In genomic region chr1:190165511-190165910, GRCm38 (mm10) we compare ENCODE assay signal across 29 mouse cellular contexts. TPM values are rescaled to one million over a fixed set of nuclear protein-coding genes. Genes with fewer than 3 reads are reported as not detected.
DNase-seq lines count a peak whose midpoint lies in the region; ATAC-seq and TF ChIP-seq lines count a peak whose summit lies in the region.
"Had no signal": no experiment of that assay in that cellular context is flagged by ENCODE, and none has a peak within 500 bp of the region (broad histone marks: within the 10 kb centered on the region; RNA-seq: fewer than 3 reads in every experiment).

No protein-coding gene starts in this region.

- H3K9me3 ChIP-seq in heart, embryonic 13.5 days = no peaks in the 10 kb centered on the region
- no peaks in the 10 kb centered on the region for H3K9me3 ChIP-seq in midbrain, embryonic 12.5 days
- no peaks in the 10 kb centered on the region for H3K9me3 ChIP-seq in midbrain, embryonic 11.5 days (ENCODE audit: control insufficient read depth, low read length)
- H3K9me3 ChIP-seq: embryonic facial prominence, embryonic 15.5 days; heart, embryonic 15.5 days; limb, embryonic 10.5 days; liver, embryonic 15.5 days; lung, embryonic 15.5 days had no signal

- no peak for TF ChIP-seq POLR2A in brain, embryonic 14.5 days (IDR thresholded peaks at IDR 0.05; ENCODE audit: borderline replicate concordance, extremely low read depth, insufficient read depth, insufficient read length, poor library complexity, severe bottlenecking)

- H3K9ac ChIP-seq in heart, embryonic 13.5 days = no peak overlapping the region
- no peak overlapping the region for H3K9ac ChIP-seq in midbrain, embryonic 12.5 days (replicated peaks)
- no peak overlapping the region for H3K9ac ChIP-seq in midbrain, embryonic 11.5 days (ENCODE audit: low read length)
- H3K9ac ChIP-seq: embryonic facial prominence, embryonic 15.5 days; heart, embryonic 15.5 days; liver, embryonic 15.5 days; lung, embryonic 15.5 days had no signal

- H3K36me3 ChIP-seq in heart, embryonic 13.5 days = peaks cover 14% of the 10 kb centered on the region
- peaks cover 10% of the 10 kb centered on the region for H3K36me3 ChIP-seq in midbrain, embryonic 12.5 days
- 0 out of 2 replicates have a peak, but pooled peaks cover under 1% of the 10 kb centered on the region for H3K36me3 ChIP-seq in midbrain, embryonic 11.5 days (ENCODE audit: control insufficient read depth, insufficient read depth, low read length)
- H3K36me3 ChIP-seq: embryonic facial prominence, embryonic 15.5 days; limb, embryonic 10.5 days; lung, embryonic 15.5 days had no signal

- H3K27ac ChIP-seq in heart, embryonic 13.5 days (replicated peaks) = no peak overlapping the region
- H3K27ac ChIP-seq in midbrain, embryonic 12.5 days (replicated peaks) = no peak overlapping the region
- no peak overlapping the region for H3K27ac ChIP-seq in midbrain, embryonic 11.5 days (ENCODE audit: low read depth, low read length)
- H3K27ac ChIP-seq: embryonic facial prominence, embryonic 15.5 days; heart, adult 2 months; heart, embryonic 15.5 days; limb, embryonic 10.5 days; liver, embryonic 15.5 days; lung, embryonic 15.5 days had no signal

- WGBS in heart, embryonic 13.5 days = 55% methylated on average over 4 of the region's 4 CpGs
- WGBS in midbrain, embryonic 12.5 days = 13% methylated on average over 4 of the region's 4 CpGs
- 15% methylated on average over 4 of the region's 4 CpGs for WGBS in midbrain, embryonic 11.5 days

- H3K27me3 ChIP-seq in heart, embryonic 13.5 days (replicated peaks) = 0 out of 2 replicates have a peak, but pooled peaks cover 7% of the 10 kb centered on the region
- peaks cover 13% of the 10 kb centered on the region for H3K27me3 ChIP-seq in midbrain, embryonic 12.5 days
- no peaks in the 10 kb centered on the region; the same call in 1 of the 2 replicates for H3K27me3 ChIP-seq in midbrain, embryonic 11.5 days (ENCODE audit: control insufficient read depth, insufficient read depth, low read length)

- DNase-seq in embryo, embryonic 10 days (ENCODE audit: low spot score) = peak; percentile 35
- no peak for DNase-seq in embryo, embryonic 9.5 days (ENCODE audit: extremely low spot score)
- no peak for DNase-seq in heart, adult 9 months (ENCODE audit: low spot score in 2 of 2)
- no peak for DNase-seq in midbrain, embryonic 11.5 days (ENCODE audit: low spot score, missing footprints)
- DNase-seq in brain, embryonic 14.5 days (ENCODE audit: low read depth) = peak; percentile 67
- DNase-seq in layer of hippocampus, postnatal 36 days = no peak
- DNase-seq: adrenal gland, postnatal 14 days; cerebellum, adult 9-10 months; gastrocnemius, postnatal 25 days; heart, postnatal 4 days; kidney, adult 18-20 months; kidney, postnatal 4 days; layer of hippocampus, adult 9-11 months; liver; lung, postnatal 4 days; right cerebral cortex, postnatal 25 days; spleen, adult 18-20 months had no signal

- no peak for TF ChIP-seq CTCF in brain, embryonic 14.5 days (IDR thresholded peaks at IDR 0.05; ENCODE audit: borderline replicate concordance, extremely low read depth, insufficient read depth, insufficient read length)

- peaks cover 57% of the 10 kb centered on the region for H3K4me1 ChIP-seq in heart, embryonic 13.5 days
- H3K4me1 ChIP-seq in midbrain, embryonic 12.5 days = peaks cover 25% of the 10 kb centered on the region
- H3K4me1 ChIP-seq in midbrain, embryonic 11.5 days (ENCODE audit: control insufficient read depth, insufficient read depth, low read length) = peaks cover 11% of the 10 kb centered on the region
- H3K4me1 ChIP-seq: liver, embryonic 15.5 days had no signal

- ATAC-seq in heart, embryonic 13.5 days (ENCODE audit: extremely low read depth, insufficient number of reproducible peaks, low FRiP score, low TSS enrichment) = no peak
- no peak for ATAC-seq in midbrain, embryonic 12.5 days (ENCODE audit: low FRiP score, low read depth)
- ATAC-seq in midbrain, embryonic 11.5 days (ENCODE audit: low FRiP score) = no peak
- ATAC-seq: inflammation-experienced regulatory T-cells, adult 6 months had no signal

- H3K4me2 ChIP-seq in heart, embryonic 13.5 days = peak overlapping the region; percentile 20; the same call in 1 of the 2 replicates
- H3K4me2 ChIP-seq in midbrain, embryonic 12.5 days (replicated peaks) = 0 out of 2 replicates have a peak overlapping the region, but pooled peaks have one; percentile 7
- H3K4me2 ChIP-seq in midbrain, embryonic 11.5 days = no peak overlapping the region
- H3K4me2 ChIP-seq: embryonic facial prominence, embryonic 15.5 days; heart, embryonic 15.5 days; liver, embryonic 15.5 days; lung, embryonic 15.5 days had no signal

- no peak overlapping the region for H3K4me3 ChIP-seq in heart, embryonic 13.5 days
- no peak overlapping the region for H3K4me3 ChIP-seq in midbrain, embryonic 12.5 days
- H3K4me3 ChIP-seq in midbrain, embryonic 11.5 days (ENCODE audit: low read depth, low read length) = no peak overlapping the region
- H3K4me3 ChIP-seq: embryonic facial prominence, embryonic 15.5 days; heart, adult 2 months; heart, embryonic 15.5 days; limb, embryonic 10.5 days; liver, embryonic 15.5 days; lung, embryonic 15.5 days; myocyte had no signal

RNA-seq across cellular contexts. Expression of gene Prox1, which starts 5.0 kb away (rescaled TPM):
- 16.0 and 17.5 TPM in 2 replicates for polyA plus RNA-seq in heart, embryonic 13.5 days (2015; fragmentation: Nextera tagmentation; extraction: Ambion mirVana)
- polyA plus RNA-seq in midbrain, embryonic 12.5 days (2016; fragmentation: Nextera tagmentation; extraction: Ambion mirVana) = 10.5 and 10.7 TPM in 2 replicates
- polyA plus RNA-seq in midbrain, embryonic 11.5 days (2014; fragmentation: Nextera tagmentation; extraction: Ambion mirVana) = 8.3 TPM in 2 replicates
- polyA plus RNA-seq in brain, embryonic 14.5 days (2012; rRNA removed) = 11.3 and 14.5 TPM in 2 replicates
- total RNA-seq in layer of hippocampus, postnatal 36 days (2021) = 100 to 1,000 TPM in 1 of 2 experiments, 10 to 100 TPM in 1; 94.4 to 114 TPM
- total RNA-seq: common myeloid progenitor, adult 5-6 weeks; megakaryocyte-erythroid progenitor cell, adult 5-6 weeks had no signal

Comparison
In these comparisons a context has a peak if more than half of its experiments do, and no peak if none do; other contexts are left out.
1. DNase-seq: peak in embryo, embryonic 10 days (single experiment) and brain, embryonic 14.5 days (single experiment); none in embryo, embryonic 9.5 days (single experiment), heart, adult 9 months (0 of 2), midbrain, embryonic 11.5 days (single experiment) and layer of hippocampus, postnatal 36 days (0 of 2).